Mouse (Mus musculus) liver, postnatal 0 days (tissue): ENCODE results near the gene Bex3.
"Not testable (repeated sequence)": the region's sequence is repeated elsewhere in the genome, so short reads cannot be mapped to it uniquely, and the experiment has no call there.

ENCODE experiments used
- CTCF ChIP-seq: sonication (generic); IDR thresholded peaks from 2 replicates; pipeline ENCODE4 v1.5.1; 2016; ENCODE audit warnings: antibody characterized with exemption, low read depth
- EP300 ChIP-seq: IDR thresholded peaks from 2 replicates; pipeline ENCODE4 v1.6.1; 2016; ENCODE audit warnings: antibody characterized with exemption, low read depth, mild to moderate bottlenecking

- TF ChIP-seq EP300, CTCF: not testable (repeated sequence)
Observed at GRCm38 (mm10) chrX:136270393-136271111, 499 bp downstream of the Bex3 start.
